Mouse (Mus musculus) lung, adult 18-20 months (tissue): ENCODE results near the gene Ctf1.
A peak's percentile ranks its signal among the peaks of the same experiment; 100 is the strongest.

ENCODE experiments used
- DNase-seq, 2 experiments: peaks; one replicate each; pipeline ENCODE4 v3.0.0; 2022; ENCODE audit warnings: mixed read lengths in 2 of 2

Ctf1 gene

DNA sequence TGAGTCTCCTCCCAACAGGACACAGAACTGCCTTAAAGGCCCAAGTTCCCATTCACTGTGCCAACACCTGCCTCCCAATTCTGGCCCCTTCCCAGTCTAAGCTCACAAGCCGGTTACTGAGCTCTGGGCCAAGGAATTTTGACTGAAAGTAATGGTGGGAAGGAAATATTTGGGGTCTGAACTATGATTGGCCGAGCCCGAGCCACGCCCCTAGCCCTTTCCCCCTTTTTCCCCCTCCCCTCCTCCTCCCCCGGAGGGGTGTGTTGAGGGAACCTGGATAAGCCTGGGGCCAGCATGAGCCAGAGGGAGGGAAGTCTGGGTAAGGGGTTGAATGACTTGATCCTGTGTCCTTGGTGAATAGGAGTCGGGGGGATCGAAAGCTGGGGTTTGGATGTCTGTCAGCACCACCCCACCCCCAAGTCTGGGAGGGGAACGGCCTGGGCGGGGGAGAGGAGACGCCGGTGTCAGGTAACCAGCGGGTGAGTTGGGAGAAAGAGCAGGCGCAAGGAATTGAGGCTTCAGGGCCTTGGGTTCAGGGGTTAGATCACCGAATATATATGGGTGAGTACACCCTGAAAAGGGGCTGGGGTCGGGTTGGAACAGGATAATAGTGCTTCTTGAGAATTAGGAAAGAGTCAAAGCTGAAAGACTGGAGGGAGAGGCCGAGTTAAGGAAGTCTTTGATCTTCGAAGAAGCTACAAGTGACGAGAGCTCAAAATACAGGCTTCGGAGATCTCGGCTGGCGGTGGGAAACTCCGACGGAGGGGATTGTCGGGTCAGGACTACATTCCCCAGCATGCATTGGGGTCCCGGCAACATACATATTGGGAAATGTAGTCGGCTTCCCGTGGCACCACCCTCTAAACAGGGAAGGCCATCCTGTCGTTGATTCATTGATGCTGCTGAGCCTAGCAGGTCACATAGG lies at the start of gene Ctf1:
Ctf1 (plus strand) TSS at position 276 of the 925 bp plus-strand sequence.
- DNase-seq: peak; percentile 84 to 87

DNA sequence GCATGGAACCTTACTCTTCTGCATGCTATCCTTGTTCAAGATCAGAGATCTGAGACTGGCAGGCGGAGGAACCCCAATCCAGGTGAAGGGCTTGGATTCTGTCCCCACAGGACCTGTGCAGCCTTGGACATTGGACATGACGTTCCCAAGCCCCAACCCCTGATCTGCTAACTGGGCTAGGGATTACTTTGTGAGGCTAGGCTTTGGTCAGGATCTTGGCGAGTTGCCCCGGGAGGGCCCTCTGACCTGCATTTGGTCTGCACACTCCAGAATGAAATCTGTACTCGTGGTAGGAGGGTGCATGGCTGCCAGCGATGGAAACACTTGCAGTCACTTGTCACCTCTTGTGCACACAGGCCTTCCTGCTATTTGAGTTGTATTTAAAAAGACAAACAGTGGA lies 49.6 kb upstream of the Ctf1 start:
- DNase-seq: no peak

DNA sequence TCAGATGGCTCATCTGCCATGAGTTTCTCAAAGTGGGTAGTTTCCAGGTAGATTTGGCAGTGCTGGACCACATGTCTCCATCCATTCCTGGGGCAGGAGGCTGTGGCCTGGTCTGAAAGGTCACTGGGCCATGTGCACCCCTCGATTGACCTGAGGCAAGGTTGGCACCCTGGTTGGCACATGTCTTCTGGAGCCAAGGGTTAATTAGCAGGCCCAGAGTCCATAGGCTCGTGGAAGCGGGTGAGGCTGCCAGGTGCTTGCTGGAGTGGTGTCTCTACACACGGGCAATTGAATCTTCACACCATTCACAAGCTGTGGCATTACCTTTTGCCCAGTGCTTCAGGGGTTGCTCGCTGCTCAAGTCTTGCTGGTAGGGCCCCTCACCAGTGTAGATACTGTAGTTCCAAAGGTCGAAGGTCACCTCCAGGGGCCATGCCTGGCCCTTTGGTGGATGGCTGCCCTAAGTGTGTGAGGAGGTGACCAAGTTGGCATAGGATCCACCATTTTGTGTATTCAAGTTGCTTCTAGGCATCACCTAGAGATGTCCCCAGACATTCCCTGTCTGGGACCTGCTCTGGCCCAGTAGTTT lies 46.4 kb upstream of the Ctf1 start:
- no peak for DNase-seq

DNA sequence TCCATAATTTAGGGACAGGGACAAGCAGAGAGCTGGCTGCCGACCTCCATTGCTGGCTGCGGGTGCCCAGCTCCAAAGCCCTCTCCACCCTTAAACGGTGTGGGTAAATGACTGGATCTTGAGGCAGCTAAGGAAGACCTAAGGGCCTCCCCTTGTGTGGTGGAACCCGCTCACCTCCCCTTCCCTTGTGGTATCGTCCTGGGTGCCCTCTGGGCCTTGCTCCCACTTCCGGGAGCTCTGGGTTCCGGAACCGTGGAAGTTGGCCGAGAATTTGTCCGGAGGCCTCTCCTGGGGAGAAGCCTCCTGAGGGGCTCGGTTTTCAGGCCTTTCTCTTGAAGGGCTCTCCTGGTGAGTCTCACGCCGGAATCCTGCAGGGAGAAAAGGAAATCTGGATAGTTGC lies 45.9 kb upstream of the Ctf1 start:
- no peak for DNase-seq

DNA sequence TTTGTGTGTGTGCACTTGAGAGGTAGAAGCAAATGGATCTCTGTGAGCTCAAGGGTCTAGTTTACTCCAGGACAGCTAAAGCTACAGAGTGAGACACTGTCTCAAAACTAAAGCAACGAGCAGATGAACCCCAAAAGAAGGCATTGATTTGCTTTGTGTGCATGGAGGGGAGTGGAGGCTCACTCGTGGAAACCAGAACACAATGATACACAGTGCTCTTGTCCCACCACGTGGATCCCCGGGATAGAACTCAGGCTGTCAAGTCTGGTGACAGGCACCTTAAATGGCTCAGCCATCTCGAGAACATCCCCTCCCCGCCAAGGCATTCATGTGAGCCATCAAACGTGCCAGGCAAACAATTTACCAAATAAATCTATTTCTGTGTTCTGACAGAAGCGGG lies 45.4 kb upstream of the Ctf1 start:
- DNase-seq: no peak

DNA sequence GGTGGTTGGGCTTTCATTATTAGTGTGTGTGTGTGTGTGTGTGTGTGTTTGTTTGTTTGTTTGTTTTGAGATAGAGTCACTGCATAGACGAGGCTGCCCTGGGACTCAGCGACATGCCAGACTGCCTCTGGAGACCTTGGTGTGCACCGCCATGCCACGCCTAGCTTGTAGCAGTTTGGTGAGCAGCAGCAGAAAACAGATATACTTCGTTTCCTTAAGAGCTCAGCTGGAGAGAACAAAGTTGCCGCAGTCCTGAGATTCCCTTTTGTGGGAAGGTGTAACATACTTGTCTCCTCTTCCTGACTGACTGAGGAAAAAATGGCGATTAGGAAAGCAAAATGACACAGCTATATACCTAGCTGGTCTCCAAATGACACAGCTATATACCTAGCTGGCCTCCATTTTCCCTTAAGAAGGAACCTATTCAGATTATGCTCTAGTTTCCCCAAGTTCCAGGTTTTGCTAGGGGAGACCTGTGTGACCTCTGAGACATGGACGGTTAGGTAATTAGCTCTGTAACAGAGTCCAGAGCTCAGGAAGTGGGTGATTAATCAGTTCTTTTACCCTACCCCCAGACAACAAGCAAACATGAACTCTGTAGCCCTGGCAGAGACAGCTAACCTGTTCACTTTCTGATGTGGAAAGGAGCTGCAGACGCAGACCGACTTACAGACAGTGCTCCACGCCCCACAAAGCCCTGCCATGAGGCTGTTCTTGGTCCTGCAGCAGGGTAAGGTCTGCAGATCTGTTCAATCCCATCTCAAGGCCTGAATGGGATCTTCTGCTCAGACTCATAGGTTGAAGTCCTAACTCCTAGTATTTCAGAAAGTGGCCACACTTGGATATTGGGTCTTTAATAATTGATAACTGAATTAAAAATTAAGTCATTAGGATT lies 40.4 kb upstream of the Ctf1 start:
- DNase-seq: no peak

DNA sequence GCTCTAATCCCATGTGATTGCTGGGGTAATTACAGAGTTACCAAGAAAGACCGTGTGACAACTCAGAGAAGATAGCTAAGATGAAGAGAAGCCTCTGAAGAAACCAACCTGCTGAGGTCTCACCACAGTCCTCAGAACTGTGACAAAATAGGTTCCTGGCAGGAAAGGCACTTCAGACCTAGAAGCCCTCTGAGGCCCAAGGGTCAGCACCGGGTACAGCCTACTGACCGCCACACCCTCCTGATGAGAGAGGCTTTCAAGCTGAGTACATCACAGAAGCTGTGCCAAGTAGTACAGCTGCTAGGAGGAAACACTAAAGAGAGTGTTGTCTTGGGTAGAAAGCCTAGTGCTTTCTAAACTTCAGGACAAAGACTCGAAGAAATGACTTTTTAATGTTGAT lies 39.8 kb upstream of the Ctf1 start:
- DNase-seq: peak in 1 of 2 experiments; percentile 11

DNA sequence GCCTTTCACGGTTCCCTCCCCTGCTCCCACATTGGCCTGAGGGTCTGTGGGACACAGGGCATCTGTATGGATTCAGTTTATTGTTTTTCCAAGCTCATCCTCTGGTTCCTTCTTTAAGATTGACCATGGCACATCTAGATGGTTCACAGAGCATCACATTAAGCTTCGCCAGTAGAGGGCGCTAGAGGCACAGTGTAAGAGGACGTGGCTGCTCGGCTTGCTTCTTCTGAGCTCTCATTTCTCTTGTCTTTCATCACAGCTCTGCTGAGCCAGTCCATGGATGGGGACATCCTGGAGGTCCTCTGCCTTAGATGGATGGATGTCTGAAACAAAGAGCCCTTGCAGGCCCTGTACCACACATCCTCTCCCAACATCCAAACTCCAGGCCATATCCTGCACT lies 37.6 kb upstream of the Ctf1 start:
- DNase-seq: peak; percentile 76 to 82

DNA sequence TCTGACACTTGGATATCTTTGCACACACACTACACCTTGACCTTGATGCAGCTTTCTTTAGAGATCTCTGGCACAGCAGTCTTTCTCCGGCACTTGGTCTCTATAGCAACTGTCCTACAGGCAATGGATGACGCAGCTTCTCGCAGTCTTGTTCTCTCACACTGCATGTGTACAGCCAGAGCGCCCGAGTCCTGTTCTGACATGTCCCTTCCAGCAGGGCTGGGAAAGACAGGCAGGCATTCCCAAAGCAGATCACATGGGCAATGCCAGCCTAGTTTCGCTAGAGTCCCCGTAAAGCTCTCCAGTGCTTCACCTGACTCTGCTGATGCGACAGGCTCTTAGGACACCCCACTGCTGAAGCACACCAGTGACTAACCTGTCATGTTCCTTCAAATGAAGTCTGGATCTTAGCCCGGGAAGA lies 37.1 kb upstream of the Ctf1 start:
- no peak for DNase-seq

DNA sequence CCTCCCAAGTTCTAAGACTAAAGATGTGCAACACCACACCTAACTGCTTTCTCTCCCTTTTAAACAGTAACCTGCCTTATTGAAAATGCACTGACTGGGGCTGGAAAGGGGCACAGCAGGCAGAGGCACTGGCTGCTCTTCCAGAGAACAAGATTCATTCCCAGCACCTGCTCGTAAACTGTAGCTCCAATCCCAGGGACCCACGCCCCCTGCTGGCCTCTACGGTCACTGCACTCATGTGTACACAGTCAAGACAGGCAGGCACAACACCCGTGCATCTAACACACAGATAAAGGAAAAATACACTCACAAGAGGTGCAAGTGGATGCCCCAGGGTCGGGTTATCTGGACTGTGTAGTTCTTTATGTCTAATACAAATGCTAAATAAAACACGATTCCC lies 35.5 kb upstream of the Ctf1 start:
- DNase-seq: peak; percentile 26 to 40

DNA sequence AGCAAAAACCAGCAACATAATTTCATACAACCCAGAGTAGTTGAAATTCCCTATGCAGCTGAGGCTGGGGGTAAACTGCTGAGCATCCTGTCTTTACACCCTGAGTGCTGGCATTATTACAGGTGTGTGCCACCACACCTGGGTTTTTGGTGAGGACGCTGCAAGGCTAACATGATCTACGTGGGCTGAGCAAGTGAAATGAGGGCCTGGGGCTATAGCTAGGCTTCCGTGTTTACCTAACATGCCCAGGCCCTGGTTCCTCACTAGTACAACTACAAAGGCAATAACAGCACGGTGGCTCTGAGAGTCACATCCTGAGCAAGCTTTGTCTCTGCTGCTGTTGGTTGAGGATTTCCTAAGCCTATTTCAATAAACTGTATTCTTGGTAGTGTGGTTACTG lies 34.9 kb upstream of the Ctf1 start:
- no peak for DNase-seq

DNA sequence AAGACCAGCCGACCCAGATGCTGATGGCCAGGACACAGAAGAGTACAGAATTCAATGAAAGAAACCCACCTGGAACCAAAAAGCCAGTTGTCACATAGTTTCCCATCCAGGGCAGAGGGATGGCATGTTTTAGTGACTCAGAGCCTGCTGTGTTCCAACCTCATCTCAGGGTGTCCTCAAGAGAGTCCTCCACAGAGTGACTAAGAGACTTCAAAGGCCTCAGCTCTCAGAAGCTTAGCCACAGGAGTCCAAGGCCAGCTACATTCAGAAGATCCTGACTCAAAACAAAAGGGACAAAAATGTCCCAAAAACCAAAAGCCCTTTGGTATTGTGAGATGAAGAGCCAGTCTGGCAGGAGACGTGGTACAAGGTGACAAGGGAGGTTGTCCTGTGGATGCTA lies 33.7 kb upstream of the Ctf1 start:
- no peak for DNase-seq

DNA sequence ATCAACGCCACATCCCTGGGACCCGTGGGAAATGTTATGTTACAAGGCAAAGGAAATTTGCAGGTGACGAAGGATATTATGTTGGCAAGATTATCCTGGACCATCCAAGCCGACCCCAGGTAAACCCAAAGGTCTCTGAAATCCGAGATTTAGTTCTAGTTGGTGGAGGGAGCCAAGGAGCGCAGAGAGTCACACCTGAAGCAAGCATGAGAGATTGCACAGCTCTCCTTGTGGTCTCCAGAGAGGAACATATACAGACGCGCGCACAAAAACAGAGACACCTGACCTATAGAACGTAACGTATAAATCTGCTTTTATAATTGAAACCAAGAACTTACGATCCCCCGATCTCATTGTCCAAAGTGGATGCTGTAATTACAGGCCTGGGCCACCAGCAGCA lies 32.0 kb upstream of the Ctf1 start:
- DNase-seq: no peak

DNA sequence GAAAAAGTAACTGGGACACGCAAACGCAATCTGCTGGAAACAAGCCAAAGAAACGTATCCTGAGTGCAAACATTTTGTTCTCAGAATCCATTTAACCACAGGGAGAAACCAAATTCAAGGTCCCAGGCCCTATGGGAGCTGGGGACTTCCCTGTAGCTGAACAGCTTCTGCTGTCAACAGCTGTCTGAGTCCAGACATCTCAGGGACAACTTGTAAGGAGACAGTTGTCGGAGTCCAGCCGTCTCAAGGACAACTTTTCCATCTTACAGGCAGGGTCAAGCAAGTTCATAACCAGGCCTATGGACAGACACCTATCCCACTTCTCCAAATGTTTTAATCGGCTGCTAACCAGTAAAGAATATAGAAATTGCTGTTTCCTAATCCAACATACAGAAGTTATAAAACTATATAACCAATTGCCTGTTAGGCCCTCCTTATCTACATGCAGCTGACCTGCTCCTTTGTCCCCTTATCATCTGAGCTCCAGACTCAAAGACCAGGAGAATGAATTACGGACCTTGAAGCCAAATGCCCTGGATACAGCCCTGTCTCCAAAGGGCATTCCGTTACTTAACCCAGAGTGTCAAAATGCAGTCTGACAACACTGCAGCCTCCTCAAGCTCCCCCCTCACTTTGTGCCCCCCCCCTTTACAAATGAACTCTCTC lies 30.5 kb upstream of the Ctf1 start:
- no peak for DNase-seq

DNA sequence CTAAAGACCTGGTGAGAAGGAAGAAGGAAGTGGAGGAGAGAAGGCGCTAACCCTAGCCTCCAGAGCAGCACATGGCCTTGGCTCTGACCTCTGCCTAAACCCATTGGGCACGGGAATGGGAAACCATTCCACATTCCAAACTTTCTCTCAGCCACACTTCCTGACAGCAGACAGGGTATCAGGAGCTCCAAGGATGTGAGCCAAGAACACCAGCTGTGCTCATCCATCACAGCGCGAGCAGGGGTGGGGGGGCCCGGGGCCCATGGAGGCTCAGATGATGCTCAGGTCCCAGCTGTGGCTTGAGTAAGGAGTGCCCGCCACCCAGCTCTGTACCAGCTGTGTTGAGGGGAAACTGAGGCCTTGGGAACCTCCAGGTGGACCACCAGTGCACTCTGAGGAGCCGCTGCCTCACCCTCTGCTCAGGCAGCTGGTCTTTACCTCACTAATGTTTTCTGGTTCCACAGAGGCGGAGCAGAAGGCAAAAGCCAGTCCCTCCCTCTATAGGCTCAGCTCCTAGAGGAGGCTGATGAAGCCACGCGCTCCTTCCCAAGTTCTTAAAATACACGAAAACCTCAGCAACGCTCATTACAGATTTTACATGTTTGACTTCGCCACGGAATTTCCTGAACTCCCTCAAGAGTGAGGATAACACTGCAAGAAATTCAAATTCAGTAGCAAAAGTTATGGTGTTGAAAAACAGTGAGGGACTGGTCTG lies 27.1 kb upstream of the Ctf1 start:
- peak; percentile 17 for DNase-seq

DNA sequence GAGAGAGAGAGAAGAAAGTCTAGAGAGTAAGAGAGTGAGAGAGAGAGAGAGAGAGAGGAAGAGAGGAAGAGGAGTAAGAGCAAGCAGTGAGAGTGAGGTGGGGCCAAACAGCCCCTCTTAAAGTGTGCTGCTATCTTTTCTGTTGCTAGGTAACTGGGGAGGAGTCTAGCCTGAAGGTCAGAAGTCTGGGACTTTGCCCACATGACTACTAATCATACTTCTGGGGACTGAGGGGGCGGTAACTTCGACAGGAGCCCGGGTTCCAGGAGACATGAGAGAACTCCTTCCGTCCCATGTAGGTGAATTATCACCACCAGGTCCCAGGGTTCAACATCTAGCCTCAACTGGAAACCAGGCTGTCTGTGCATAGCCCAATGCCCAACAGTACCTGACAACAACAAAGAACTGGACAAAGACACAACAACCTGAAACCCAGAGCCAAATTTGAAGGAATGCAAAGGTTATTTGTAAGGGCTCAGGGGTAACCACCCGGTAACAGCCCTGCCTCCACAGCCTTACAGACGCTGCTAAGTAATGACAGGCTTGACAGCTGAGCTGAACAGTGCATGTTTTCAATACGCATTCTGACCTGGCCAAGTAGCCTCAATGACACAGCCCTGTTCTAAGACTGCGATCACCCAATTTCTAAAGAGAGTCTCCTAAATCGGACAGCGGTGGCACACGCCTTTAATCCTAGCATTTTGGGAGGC lies 25.6 kb upstream of the Ctf1 start:
- DNase-seq: no peak

DNA sequence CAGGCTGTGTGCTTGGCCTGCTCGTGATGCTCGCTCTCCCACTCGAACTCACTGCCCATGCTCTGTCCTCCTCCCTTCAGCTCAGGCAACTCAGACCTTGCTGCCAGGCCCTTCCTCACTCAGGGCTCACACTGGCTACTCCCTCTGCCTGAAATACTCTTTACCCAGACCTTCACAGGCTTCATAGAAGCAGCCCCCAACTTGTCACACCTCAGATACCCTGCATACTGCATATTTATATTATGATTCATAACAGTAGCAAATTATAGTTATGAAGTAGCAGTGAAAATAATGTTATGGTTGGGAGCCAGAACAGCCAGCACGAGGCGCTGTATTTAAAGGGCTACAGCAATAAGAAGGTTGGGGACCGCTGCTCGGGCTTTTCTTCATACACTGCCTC lies 23.6 kb upstream of the Ctf1 start:
- no peak for DNase-seq

DNA sequence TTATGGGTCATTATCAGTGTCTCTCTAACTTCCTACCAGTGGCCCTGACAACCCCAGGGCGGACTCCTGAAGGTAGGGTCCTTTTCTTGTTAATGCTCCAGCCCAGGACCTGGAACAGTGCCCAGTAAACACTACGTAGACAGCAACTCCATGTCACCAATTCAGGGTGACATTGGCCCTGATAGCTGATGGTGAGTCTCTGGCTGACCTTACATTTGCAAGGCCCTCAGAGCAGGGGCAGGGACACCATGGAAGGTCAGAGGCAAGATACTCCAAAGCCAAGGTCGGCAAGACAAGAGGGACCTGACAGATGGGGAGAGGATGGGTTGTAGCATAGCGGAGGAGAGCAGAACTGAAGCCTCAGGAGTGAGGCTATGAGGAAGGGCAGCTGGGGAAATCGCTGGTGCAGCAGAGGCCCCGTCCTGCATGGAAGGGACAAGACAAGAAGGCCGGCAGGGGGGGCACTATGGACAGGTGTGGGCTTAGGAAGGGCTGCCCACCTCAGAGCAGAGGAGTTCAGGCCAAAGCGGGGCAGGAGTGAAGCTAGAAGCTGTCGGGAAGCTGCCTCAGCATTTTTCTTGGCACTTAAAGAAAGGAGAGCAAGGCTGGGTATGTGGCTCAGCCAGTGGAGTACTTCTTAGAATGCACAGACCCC lies 22.8 kb upstream of the Ctf1 start:
- DNase-seq: no peak

DNA sequence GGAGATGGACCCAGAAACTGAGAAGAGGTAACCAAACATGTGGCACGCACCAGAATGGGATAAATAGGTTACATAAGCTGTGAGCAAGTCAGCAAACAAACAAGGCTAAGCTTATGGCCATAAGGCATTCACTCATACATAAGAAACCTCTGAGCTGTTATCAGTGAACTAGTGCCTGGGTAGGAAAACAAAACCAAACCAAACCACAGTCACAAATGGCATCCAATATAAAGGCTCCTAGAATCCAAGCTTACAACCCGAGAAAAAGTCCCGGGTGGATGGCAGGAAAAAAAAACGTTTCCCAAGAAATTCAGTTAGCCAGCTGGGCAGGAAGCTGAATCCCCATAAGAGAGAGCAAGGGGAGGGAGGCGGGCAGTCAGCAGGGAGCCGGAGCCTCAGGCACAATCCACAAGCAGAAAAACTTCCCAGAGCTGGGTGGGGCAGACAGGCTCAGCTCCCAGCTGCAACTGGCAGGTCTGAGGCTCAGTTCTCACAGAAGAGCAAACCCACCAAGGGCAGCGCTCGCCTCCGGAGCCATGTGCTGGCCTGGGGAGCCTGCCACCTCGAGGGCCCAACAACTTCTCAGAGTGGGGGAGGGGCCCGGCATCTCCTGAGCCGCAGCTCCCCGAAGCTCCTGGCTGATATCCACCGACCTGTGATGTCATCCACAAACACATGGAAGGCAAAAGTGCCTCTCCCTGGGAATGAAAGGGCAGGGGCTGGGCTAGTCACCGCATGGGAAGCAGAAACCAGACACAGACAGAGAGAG lies 21.1 kb upstream of the Ctf1 start:
- DNase-seq: peak; percentile 79 to 86

DNA sequence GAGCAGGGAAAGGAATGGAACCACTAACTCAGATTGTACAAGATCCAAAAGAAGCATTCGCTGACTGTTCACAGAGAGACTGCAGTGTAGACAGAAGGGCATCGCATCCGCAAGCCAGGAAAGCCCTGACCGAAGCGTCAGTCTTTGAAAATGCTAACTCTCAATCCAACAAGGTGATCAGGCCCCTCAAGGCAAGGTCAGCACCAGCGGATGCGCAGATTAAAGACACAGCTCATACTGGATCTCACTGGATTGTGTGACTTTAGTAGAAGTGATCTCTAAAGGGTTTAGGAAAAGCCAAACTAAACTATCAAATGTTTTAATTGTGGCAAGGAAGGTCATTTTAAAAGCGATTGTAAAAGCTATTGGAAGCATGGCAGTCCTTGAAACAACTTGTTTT lies 19.2 kb upstream of the Ctf1 start:
- no peak for DNase-seq
